Mouse (Mus musculus) liver, embryonic 14.5 days (tissue): ENCODE results near the gene Rhbdf2.
A peak's percentile ranks its signal among the peaks of the same experiment; 100 is the strongest.

Source experiments
- CTCF ChIP-seq: IDR thresholded peaks from 2 replicates; pipeline ENCODE4 v1.5.1; 2016; ENCODE audit warnings: antibody characterized with exemption, low read depth, control low read depth
- EP300 ChIP-seq: IDR thresholded peaks from 2 replicates; pipeline ENCODE4 v1.6.1; 2016; ENCODE audit warnings: antibody characterized with exemption, low read depth

DNA sequence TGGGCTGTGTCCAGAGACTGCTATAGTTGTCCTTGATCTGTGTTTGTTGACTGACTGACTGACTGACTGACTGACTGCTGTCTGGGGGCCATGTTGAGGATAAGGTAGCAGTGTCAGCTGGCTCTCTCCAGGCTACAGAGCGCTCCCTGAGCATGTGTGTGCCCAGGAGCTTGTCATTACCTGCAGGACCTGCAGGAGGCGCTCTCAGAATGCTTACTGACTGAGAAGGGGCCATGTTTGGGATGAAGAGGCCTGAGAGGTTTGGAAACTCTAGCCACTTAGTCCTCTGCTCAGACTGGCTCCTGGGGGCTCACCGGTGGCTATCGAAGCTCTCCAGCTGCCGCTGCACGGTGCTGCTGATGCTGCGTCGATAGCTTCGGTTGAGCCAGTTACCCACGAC lies 23.5 kb downstream of the Rhbdf2 start:
- peak; percentile 92 for TF ChIP-seq CTCF
- no peak for TF ChIP-seq EP300
